Mouse (Mus musculus) frontal cortex, adult (tissue): ENCODE data around the gene Angptl8.

ENCODE experiments used
- ATAC-seq: cut with Nextera tagmentation; 2 replicates; pipeline ENCODE4 v1.9.2; 2017; ENCODE audit warnings: mild to moderate bottlenecking, moderate library complexity, mixed read lengths; ENCODE audit not compliant: low TSS enrichment

Angptl8 gene

DNA sequence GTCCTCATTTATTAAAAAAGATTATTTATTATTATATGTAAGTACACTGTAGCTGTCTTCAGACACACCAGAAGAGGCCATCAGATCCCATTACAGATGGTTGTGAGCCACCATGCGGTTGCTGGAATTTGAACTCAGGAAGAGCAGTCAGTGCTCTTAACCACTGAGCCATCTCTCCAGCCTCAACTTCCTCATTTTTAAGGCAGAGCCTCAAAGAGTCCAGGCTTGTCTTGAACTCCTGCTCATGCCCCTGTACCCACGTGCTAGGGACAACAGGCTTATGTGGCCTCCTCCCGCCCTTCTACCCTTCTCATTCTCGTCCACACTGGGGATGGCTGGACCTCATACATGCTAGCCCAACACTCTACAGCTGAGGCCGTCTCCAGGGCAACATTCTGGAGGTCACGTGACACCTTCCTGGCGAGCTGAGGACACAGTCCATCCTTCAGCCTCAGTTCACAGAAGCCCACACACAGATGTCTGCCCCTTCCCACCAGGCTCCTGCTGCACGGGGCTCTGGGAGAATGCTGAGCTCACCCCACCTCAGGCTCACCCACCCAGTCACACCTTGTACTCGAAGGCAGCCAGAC, 18.5 kb upstream of the Angptl8 start:
- ATAC-seq, result no peak

DNA sequence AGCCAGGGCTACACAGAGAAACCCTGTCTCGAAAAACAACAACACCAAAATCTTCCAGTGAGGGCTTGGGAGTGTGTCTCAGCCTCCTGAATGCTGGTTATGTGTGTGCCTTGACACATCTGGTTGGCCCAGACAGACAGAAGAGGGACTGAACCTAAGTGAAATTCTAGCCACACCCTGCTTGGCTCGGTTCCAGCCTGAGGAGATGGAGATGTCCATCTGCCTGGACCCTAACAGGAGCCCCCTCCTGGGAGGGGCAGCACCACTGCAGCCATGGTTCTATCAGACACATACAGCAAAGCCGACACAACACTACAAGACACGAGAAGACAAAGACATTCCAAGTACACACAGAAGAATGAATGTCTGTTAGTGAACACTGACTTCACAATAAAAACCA, 17.2 kb upstream of the Angptl8 start:
- no peak for ATAC-seq

DNA sequence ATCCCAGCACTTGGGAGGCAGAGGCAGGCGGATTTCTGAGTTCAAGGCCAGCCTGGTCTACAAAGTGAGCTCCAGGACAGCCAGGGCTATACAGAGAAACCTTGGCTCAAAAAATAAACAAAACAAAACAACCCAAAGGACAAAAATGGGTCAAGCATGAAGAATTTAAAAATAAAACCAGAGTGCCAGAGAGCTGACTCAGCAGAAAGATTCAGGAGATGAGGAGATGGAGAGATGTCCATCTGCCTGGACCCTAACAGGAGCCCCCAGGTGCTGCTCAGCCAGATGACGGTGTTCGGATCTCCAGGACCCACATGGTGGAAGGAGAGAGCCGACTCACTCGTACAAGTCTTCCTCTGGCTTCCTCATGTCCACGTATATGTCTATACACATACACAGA, 16.7 kb upstream of the Angptl8 start:
- ATAC-seq, result no peak

DNA sequence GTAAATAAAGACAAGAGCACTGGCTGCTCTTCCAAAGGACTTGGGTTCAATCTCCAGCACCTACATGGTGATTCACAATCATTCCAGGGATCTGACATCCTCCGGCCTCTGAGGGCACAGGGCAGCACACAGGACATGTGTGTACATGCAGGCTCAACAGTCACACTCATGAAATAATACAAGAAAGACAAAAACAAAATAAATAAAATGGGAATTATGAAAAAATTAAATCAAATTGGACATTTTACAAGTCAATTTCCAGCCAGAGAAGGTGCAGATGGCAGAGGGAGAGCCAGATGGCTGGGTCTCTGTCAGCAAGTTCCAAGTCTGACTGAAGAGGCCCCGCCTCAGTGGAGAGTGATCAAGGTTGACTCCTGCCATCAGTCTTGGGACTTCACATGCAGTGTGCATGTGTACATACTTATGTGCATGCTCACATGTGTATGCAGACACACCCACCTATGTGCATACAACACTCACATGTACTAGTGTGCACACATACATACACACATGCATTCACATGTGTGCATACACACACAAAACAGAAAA, 16.1 kb upstream of the Angptl8 start:
- ATAC-seq, result no peak

DNA sequence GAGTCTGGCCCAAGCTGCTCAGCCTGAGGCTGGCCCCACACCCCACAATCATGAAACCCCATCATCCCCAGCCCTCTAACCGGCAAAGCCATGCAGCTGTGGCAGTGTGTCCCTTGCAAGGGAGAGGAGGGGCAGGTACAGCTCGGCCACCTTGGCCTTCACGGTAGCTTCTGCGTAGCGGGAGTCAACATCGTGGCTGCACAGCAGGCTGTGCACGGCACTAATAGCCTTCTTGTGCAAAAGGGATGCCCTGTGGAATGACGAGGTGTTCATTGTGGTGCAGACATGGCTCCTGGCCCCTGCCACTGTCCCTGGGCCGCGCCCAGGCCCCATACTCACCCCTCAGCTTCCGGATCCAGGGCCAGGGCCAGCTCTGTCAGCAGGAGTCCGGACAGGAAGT, 15.1 kb upstream of the Angptl8 start:
- no peak for ATAC-seq

DNA sequence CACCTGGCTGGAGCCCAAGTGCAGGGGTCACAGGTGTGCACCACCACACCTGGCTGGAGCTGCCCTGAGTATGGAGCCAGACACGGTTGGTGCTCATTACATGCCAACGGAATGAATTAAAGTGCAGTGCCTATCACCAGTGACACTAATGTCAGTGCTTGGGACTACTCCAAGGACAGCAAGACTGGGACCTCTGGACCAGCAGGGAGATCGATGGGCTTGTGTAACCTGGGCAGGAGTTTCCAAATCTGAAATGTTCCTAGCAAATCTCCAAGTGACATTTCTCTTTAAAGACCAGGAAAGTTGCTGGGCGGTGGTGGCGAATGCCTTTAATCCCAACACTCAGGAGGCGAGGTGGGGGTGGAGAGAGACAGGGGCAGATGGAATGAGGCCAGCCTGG, 12.6 kb upstream of the Angptl8 start:
- no peak for ATAC-seq

DNA sequence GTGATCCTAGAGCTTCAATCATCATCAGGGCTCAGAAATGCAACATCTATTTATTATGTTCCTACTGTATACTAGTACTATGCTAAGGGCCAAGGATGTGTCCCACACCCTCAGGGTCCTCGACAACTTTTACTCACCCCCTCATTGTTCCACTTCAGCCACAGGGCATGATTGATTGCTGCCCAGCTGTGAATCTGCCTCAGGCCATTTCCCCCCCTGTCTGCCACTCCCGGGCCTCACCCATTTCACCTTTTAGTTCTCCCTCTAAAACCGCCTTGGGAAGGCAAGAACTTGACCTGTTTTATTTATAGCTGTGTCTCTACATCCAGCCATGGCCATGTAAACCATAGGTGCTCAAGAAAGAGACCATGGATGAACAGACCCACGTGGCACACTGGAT, 11.4 kb upstream of the Angptl8 start:
- no peak for ATAC-seq

DNA sequence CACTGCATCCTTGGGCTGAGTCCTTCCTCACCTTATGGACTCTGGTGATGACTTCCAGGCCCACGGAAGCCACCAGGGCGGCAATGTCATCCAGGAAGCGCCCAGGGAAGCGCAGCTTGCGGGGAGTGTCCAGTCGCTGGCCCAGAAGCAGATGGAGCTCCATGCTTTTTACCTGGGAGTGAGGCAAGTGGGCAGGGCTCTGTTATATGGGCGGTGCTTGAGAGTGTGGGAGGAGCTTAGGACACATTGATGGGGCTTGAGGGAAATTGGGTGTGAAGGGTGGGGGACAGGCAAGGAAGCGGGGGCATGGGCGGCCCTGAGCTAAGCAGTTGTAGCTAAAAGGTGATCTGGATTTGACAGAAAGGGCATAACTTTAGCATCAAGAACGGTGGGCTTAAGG, 10.9 kb upstream of the Angptl8 start:
- ATAC-seq, result no peak

DNA sequence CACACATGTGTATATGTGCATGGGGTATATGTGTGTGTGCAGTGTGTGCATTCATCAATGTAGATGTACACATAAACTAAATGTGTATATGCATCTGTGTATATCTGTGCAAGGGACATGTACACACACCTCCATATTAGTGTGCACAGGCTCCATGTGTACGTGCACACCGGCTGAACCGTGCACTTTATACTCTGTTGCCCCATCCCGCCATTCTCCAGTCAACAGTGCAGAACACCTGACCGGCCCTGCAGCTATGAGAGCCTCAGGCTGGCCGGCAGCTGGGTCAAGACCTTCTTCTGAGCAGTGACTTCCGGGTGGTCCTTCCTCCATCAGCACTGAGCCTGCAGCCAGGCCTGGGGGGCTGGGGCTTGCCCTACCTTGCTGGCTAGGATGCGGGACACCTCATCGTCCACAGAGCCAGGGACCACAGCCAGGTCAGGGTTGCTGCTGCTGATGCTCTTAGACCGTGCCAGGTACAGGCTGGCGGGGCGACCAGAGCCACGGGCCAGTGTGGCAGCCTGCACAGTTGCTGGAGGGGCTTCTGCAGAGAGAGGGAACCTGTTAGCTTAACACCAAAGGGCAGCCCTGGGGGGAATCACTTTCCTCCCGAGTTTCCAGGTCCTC, 5.4 kb upstream of the Angptl8 start:
- ATAC-seq, result no peak

DNA sequence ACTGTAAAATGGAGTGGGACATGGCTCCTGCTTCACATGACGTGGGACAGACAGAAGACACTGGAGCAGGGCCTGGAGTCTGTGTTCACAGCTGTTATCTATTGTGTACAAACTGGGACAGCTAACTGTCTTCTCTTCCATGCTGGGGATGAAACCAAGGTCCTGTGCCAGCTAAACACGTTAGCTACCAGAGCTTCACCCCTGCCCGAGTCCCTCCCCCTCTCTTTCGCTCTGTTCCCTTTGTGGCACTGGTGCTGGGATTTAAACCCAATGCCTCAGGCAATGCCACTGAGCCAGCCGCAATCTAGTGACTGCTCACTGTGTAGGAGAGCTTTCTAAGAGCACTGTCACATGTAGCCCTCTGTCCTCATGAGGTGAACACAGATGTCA, 4.9 kb upstream of the Angptl8 start:
- no peak for ATAC-seq

DNA sequence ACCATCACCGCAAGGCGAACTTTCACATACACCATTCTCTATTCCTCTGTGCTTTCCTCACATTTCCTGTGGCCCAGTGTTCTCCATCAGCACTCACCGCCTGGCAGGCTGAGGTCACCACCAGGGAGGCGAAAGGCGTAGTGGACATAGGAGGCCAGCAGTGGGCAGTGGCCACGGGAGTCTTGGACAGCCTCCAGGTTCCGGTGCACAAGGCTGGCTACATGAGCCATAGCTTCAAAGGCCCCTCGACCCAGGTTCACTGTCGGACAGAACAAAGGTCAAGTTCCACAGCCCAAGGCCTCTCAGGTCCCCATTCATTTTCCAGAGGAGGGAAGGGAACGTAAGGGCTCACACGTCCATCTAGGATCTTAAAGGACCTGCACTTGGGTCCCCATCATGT, 4.4 kb upstream of the Angptl8 start:
- ATAC-seq, result no peak

DNA sequence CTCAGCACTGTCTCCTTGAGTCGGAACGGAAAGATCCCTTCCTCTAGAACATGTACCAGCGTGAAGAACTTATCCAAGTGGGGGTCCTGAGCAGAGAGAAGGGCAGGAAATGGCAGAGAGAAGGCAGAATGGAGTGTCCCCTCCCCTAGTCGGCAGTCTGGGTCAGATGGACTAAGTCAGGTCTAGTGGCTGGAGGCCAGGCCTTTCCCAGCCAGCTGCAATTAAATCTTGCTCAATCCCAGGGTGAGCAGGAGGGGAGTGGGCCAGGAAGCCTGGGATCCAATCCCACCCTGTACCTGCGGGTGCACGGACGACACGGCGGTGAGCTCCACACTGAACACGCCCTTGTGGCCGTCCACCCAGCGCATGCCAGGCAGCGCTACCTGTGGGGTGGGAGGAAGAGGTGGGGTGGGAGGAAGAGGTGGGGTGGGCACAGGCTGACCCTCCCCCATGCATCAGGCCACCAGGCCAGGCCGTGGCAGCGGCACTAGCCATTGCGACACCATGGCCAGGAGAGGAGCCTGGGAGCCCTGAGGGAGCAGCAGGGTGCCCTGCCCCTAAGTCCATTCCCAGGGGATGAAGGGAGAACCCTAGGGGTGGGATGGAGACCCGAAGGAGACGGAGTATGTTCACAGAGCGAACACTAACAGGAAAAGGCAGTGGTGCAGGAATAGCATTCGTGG, 3.6 kb upstream of the Angptl8 start:
- no peak for ATAC-seq

DNA sequence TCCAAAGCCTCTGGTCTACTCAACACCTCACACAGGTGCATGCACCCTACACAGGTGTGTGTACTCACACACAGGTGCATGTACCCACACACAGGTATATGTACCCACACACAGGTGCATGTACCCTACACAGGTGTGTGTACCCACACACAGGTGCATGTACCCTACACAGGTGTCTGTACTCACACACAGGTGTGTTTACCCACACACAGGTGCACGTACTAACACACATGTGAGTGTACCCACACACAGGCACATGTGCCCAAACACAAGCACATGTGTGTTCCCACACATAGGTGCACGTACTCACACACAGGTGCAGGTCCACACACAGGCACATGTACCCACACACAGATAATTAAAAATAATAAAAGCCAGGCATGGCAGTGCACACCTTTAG, 2.4 kb downstream of the Angptl8 start:
- no peak for ATAC-seq

DNA sequence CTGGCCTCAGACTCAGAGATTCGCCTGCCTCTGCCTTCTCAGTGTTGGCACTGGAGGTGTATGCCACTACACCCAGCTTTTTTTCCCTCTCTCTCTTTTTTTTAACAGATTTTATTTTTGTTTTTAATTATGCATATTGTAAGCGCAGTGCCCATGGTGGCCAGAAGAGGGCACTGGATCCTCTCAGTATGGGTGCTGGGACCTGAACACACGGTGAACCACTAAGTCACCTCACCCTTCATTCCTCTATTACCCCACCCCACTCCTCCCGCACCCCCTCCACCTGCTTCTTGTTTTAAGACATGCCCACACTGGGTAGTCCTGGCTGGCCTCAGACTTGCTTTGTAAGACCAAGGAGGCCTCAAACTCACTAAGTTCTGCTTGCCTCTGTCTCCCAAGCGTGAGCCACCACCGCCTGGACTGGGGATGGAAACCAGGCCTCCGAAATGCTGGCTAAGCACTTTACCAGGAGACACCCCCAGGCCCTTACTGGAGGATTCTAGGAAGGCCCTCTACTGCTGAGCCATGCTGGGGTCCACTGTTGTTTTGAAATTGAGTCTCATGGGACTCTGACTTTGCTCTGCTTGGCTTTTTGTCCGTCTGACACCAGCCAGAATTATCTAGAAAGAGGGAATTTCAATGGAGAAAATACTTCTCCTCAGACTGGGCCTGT, 4.9 kb downstream of the Angptl8 start:
- ATAC-seq, result no peak

DNA sequence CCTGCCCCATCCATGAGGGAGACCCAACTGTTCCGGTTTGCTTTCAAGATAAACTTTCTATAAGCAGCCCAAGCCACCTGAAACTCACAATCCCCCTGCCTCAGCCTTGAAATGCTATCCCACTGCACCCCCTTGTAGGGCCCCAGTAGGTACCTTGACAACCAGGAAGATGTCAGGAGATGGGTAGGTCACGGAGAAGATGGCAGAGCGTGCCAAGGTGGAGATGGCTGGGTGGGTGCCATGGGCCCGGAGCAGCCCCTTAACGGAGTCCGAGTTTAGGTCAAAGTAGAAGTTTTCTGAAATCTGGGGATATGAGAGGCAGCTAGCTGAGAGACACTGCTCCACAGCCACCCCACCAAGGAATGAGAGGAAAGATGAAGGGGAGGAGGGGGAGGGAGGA, 6.0 kb downstream of the Angptl8 start:
- no peak for ATAC-seq

DNA sequence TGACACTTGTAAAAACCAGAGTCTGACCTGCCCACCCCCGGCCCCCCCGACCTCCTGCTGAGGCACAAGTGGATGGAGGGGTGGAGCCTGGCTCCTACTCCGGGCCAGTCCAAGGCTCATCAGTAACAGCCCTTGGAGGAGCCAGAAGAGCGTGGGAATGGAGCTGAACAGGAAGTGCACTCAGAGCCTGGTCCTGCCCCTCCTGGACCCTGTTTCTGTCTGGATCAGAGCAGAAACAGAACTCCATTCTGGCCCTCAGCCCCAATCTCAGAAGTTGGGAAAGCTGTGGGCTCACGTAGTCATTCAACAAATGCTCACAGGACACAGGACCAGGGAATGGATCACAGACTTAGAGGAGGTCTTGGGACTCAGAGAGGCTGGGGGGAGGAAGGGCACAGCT, 7.1 kb downstream of the Angptl8 start:
- ATAC-seq, result no peak

DNA sequence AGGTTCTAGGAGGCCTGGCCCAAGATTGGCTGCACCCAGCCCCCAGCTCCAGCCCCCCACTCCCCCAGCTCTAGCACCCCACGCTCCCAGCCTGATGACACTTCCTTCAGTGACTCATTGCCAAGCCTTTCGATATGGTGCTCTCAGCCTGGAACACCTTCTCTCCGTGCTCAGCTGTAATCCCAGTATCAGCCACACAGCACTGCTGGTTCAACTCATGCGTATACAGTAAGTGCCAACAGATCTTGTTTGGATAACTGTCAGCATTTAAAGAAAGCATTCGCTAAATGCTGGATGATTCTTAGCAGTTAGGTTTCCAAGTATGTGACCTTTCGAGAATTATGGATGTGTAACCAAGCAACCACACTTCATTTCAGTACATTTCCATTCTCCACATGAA, 7.8 kb downstream of the Angptl8 start:
- peak; percentile 94 for ATAC-seq

DNA sequence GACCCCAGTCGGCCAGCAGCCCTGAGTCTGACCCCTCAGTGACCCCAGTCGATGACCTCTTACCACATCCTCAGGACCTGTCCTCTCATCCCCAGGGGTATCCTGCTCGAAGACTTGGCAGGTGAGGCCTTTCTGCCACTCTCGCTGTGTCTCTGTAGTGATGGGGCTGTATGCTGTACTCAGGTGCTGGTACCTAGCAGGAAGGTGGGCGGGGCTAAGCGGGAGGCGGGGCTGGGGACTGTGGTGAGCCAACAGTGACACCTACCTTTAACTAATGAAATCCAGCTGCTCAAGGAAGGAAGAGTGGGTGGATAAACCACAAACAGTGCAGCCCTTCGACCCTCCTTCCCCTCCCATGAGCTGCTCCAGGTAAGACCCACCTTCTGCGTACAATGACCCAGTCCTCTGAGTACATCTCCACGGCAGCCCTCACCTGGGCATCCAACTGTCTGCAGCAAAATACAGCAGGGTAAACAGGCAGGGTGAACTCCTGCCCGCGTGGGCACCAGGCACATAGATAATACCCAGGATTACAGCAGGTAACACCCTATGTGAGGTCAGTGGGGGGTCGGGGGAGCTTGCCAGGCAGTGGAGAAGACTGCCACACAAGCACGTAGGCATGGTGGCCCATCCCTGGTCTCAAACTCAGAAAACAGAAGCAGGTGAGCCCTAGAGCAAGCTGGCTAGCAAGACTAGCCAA, 10.2 kb downstream of the Angptl8 start:
- ATAC-seq, result no peak

DNA sequence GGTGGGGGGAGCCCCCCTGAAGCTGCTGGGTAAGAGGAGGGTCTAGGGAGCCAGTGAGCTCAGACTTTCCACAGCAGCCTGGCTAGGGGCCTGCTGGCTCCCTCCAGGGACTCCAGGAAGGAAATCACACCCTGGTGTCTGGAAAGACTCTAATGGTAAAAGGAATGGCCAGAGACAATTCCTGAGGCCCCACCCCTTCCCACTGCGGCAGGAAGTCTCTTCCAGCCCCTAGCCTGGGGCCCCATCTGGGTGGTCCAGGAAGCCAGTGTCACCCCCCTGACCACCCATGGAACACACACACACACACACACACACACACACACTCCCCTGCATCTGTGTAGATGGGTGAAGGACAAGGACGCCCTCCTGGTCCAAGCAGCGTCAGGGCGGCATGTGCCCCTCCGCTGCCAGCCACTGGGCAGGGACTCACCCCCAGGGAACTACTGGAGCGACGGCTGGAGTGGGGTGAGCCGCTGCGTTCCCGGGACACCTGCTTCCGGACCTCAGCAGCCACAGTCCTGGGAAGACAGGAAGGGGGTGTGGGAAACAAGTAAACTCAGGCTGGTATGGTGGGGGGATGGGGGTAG, 11.5 kb downstream of the Angptl8 start:
- ATAC-seq, result no peak

DNA sequence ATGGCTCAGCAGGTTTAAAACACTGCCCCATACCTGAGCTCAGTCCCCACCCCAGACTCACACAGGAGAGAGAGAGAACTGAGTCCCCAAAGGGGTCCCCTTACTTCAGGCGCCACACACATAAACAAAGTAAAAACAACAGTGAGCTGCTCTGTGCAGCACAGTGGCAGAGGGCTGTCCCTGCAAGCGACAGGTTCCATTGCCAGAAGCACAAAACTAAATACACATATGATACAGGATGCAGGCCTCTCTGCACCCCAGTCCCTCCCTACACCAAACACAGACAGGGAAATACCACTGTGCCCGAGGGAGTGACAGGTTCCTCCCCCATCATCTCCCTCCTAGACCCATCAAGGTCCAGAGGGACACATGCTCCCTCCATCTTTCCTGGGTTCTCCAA, 12.1 kb downstream of the Angptl8 start:
- no peak for ATAC-seq

DNA sequence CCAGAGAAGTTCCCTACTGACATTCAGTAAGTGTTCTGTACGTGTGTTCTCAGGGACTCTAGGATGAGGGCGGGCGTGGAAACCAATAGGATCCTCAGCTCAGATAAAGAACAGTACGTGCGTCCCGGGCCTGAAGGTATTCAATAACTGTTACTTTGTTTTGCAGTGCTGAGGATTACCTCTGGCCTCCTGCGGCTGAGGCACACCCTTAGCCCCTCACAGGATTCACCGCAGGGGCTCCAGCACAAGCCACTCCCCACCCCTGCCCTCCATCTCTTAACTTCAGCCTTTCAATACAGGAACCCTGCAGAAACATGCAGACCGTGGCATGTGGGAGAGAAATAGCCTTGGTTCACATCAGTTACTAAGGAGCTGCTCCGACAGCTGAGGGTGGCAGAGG, 12.6 kb downstream of the Angptl8 start:
- ATAC-seq, result no peak
